Mouse (Mus musculus) midbrain, embryonic 16.5 days (tissue): ENCODE data around the gene Fhit. TPM values are rescaled to one million over a fixed set of nuclear protein-coding genes. Genes with fewer than 3 reads are reported as not detected.
A peak's percentile ranks its signal among the peaks of the same experiment; 100 is the strongest.

Experiments
- ATAC-seq: fragments of 200-750 bp; cut with Nextera tagmentation; 2 replicates; pipeline ENCODE4 v1.8.0; 2017; ENCODE audit warnings: moderate TSS enrichment
- H3K27ac ChIP-seq: fragments of 300-500 bp; sonication (generic); 2 replicates; pipeline ENCODE4 v1.5.1; 2014; ENCODE audit warnings: mild to moderate bottlenecking, low read length, mixed read lengths
- H3K27me3 ChIP-seq: fragments of 300-500 bp; sonication (generic); 2 replicates; pipeline ENCODE4 v1.6.1; 2014; ENCODE audit warnings: low read depth, low read length, mixed read lengths; ENCODE audit not compliant: control insufficient read depth, insufficient read depth
- H3K36me3 ChIP-seq: fragments of 300-500 bp; sonication (generic); 2 replicates; pipeline ENCODE4 v1.6.1; 2014; ENCODE audit warnings: mild to moderate bottlenecking, low read length, moderate library complexity, mixed read lengths; ENCODE audit not compliant: control insufficient read depth, insufficient read depth
- H3K4me1 ChIP-seq: fragments of 300-500 bp; sonication (generic); 2 replicates; pipeline ENCODE4 v1.6.1; 2014; ENCODE audit warnings: mild to moderate bottlenecking, low read length, mixed read lengths; ENCODE audit not compliant: control insufficient read depth, insufficient read depth
- H3K4me2 ChIP-seq: fragments of 300-500 bp; sonication (generic); 2 replicates; pipeline ENCODE4 v1.6.1; 2014; ENCODE audit warnings: mild to moderate bottlenecking, low read length, mixed read lengths
- H3K4me3 ChIP-seq: fragments of 300-500 bp; sonication (generic); 2 replicates; pipeline ENCODE4 v1.5.1; 2014; ENCODE audit warnings: low read depth, mild to moderate bottlenecking, low read length, moderate library complexity, mixed read lengths
- H3K9ac ChIP-seq: fragments of 300-500 bp; sonication (generic); 2 replicates; pipeline ENCODE4 v1.6.1; 2014; ENCODE audit warnings: low read depth, low read length, mixed read lengths
- H3K9me3 ChIP-seq: fragments of 300-500 bp; sonication (generic); replicated peaks from 2 replicates; pipeline ENCODE4 v1.6.1; 2014; ENCODE audit warnings: mild to moderate bottlenecking, low read length, mixed read lengths; ENCODE audit not compliant: control insufficient read depth, poor library complexity, severe bottlenecking
- WGBS: fragments of 180-500 bp; shearing (Covaris S2); extraction: QIAGEN DNeasy Blood & Tissue Kit; methylation state at CpG from one replicate; pipeline ENCODE4 v1.1.7; 2014; 5-methylcytosine and 5-hydroxymethylcytosine counted together
- polyA plus RNA-seq: library from polyadenylated mRNA; unstranded; fragments of >200 nt; fragmentation: Nextera tagmentation; extraction: Ambion mirVana; gene quantifications from 2 replicates; pipeline ENCODE4 v1.2.1, GENCODE M21; 2015

Fhit gene
- polyA plus RNA-seq, 1 experiment from 2014 or later: 8.5 TPM

DNA sequence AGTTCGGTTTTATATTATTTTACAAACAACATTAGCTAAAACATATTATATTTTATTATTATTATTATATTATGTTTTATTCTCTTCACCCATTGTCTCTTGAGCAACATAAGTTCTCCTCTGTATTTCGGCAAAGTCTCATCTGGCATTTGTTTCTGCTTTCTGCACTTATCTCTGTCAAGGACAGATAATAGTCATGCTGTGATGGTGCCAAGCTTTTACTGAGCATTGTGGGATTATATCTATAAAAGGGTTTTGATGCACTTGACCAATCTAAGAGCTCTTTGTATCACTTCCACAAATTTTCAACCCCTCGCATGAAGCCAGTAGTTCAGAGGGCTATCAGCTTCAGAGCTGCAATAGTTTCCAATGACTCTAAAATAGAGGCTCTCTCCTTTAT lies 845.1 kb downstream of the Fhit start:
- Histone ChIP-seq H3K4me1 (no peaks in the 10 kb centered on the region), H3K4me2 (no peak overlapping the region), H3K27ac (no peak overlapping the region), H3K9me3 (no peaks in the 10 kb centered on the region), H3K9ac (no peak overlapping the region), H3K36me3 (no peaks in the 10 kb centered on the region), H3K27me3 (no peaks in the 10 kb centered on the region), H3K4me3 (no peak overlapping the region)
- WGBS: 87% methylated on average over 3 of the region's 3 CpGs
- ATAC-seq: no peak

- no peaks in the 10 kb centered on the region for H3K27me3 ChIP-seq
- no peak overlapping the region for H3K4me2 ChIP-seq
- no peaks in the 10 kb centered on the region for H3K36me3 ChIP-seq
- ATAC-seq: no peak
- no peaks in the 10 kb centered on the region for H3K9me3 ChIP-seq
- no peaks in the 10 kb centered on the region for H3K4me1 ChIP-seq
- H3K27ac ChIP-seq: no peak overlapping the region
- WGBS: 84% methylated on average over 1 of the region's 1 CpGs
- H3K4me3 ChIP-seq: no peak overlapping the region
- H3K9ac ChIP-seq: no peak overlapping the region
Observed at GRCm38 (mm10) chr14:10312190-10312589, 849.6 kb downstream of the Fhit start.

DNA sequence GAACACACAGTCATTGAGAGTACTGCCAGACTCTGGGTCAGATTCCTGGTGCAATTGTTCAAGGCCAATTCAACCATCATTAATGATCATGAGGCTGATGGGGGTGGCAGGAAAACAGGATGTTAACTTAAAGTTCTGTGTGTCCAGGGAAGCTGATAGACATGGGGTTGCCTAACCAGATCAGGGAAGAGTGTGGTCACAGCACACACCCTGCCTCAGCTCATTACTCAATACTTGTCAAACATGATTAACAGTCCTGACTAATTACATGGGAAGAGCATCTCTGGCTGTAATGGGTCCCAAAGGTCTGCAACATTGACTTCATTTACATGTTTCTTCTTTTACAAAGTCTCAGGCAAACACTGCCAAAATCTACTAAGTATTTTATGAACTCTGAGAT lies 856.5 kb downstream of the Fhit start:
- no peak for ATAC-seq
- Histone ChIP-seq H3K4me3 (no peak overlapping the region), H3K4me1 (no peaks in the 10 kb centered on the region), H3K4me2 (no peak overlapping the region), H3K27ac (no peak overlapping the region), H3K9ac (no peak overlapping the region), H3K9me3 (no peaks in the 10 kb centered on the region), H3K36me3 (no peaks in the 10 kb centered on the region), H3K27me3 (no peaks in the 10 kb centered on the region)

- no peak overlapping the region for H3K9ac ChIP-seq
- no peak overlapping the region for H3K27ac ChIP-seq
- H3K36me3 ChIP-seq: no peaks in the 10 kb centered on the region
- H3K27me3 ChIP-seq: no peaks in the 10 kb centered on the region
- 67% methylated on average over 1 of the region's 1 CpGs for WGBS
- no peak for ATAC-seq
- no peaks in the 10 kb centered on the region for H3K4me1 ChIP-seq
- H3K4me3 ChIP-seq: no peak overlapping the region
- no peaks in the 10 kb centered on the region for H3K9me3 ChIP-seq
- H3K4me2 ChIP-seq: no peak overlapping the region
Observed at GRCm38 (mm10) chr14:10301497-10301896, 860.3 kb downstream of the Fhit start.

DNA sequence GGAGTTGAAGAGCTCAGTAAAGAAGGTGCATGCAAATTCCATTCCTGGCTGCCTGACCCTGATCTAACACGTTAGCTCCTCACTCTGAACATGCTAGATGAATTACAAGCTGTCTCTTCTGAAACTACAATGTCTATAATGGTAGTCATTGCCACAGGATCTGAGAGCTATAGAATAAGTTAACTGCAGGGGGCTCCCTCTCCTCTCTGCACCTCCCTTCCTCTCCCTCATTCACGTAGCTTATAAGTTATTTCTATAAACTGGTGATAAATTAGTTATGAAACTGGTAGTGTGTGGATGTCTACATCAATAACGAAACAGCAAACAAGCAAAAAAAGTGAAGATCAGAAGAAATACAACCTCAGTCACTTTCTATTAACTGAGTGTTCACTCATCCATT lies 860.9 kb downstream of the Fhit start:
- 71% methylated on average over 3 of the region's 3 CpGs for WGBS
- Histone ChIP-seq H3K27ac (no peak overlapping the region), H3K9ac (no peak overlapping the region), H3K4me3 (no peak overlapping the region), H3K4me2 (no peak overlapping the region), H3K27me3 (no peaks in the 10 kb centered on the region), H3K9me3 (no peaks in the 10 kb centered on the region), H3K36me3 (no peaks in the 10 kb centered on the region), H3K4me1 (no peaks in the 10 kb centered on the region)
- ATAC-seq: no peak

DNA sequence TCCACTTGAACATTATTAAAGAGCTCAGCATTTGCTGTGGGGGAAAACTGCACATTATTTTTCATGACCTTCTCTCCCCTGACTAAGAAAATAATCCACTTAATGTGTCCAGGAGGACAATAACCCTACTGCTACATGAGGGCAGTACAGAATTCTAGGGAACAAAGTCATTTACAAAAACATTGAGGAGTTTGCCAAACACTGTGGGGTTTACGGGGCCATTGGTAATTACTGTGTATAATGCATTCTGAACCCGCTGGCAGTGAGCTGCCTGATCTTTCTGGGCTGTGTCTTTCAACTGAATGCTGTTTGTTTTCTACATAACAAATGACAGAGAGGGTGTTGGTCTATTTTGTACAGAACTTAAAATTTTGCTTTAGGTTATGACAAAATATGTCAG lies 862.8 kb downstream of the Fhit start:
- 0 out of 2 replicates have a peak, but pooled peaks have one; percentile 68 for ATAC-seq
- no peak overlapping the region for H3K4me2 ChIP-seq
- H3K4me3 ChIP-seq: no peak overlapping the region
- H3K9ac ChIP-seq: no peak overlapping the region
- no peaks in the 10 kb centered on the region for H3K27me3 ChIP-seq
- no peak overlapping the region for H3K27ac ChIP-seq
- H3K9me3 ChIP-seq: no peaks in the 10 kb centered on the region
- no peaks in the 10 kb centered on the region for H3K4me1 ChIP-seq
- no peaks in the 10 kb centered on the region for H3K36me3 ChIP-seq
- 31% methylated on average over 2 of the region's 2 CpGs for WGBS

GRCm38 (mm10) chr14:10289043-10289442 lies 872.8 kb downstream of the Fhit start:
- Histone ChIP-seq H3K9me3 (no peaks in the 10 kb centered on the region), H3K4me2 (no peak overlapping the region), H3K27ac (no peak overlapping the region), H3K4me1 (no peaks in the 10 kb centered on the region), H3K9ac (no peak overlapping the region), H3K36me3 (no peaks in the 10 kb centered on the region), H3K4me3 (no peak overlapping the region), H3K27me3 (no peaks in the 10 kb centered on the region)
- ATAC-seq: no peak
- WGBS: 87% methylated on average over 5 of the region's 5 CpGs

GRCm38 (mm10) chr14:10286027-10286426 lies 875.8 kb downstream of the Fhit start:
- Histone ChIP-seq H3K27ac (no peak overlapping the region), H3K36me3 (no peaks in the 10 kb centered on the region), H3K9me3 (no peaks in the 10 kb centered on the region), H3K27me3 (no peaks in the 10 kb centered on the region), H3K4me1 (no peaks in the 10 kb centered on the region), H3K9ac (no peak overlapping the region), H3K4me3 (no peak overlapping the region), H3K4me2 (no peak overlapping the region)
- ATAC-seq: no peak
- 55% methylated on average over 6 of the region's 6 CpGs for WGBS

GRCm38 (mm10) chr14:10228708-10229107 lies 933.1 kb downstream of the Fhit start:
- H3K36me3 ChIP-seq: no peaks in the 10 kb centered on the region
- no peaks in the 10 kb centered on the region for H3K4me1 ChIP-seq
- H3K4me3 ChIP-seq: no peak overlapping the region
- H3K27me3 ChIP-seq: no peaks in the 10 kb centered on the region
- H3K27ac ChIP-seq: no peak overlapping the region
- no peaks in the 10 kb centered on the region for H3K9me3 ChIP-seq
- ATAC-seq: no peak
- no peak overlapping the region for H3K4me2 ChIP-seq
- WGBS: 75% methylated on average over 5 of the region's 5 CpGs
- no peak overlapping the region for H3K9ac ChIP-seq

GRCm38 (mm10) chr14:10221847-10222246 lies 940.0 kb downstream of the Fhit start:
- H3K4me3 ChIP-seq: no peak overlapping the region
- no peak overlapping the region for H3K9ac ChIP-seq
- WGBS: 89% methylated on average over 2 of the region's 2 CpGs
- no peaks in the 10 kb centered on the region for H3K9me3 ChIP-seq
- no peaks in the 10 kb centered on the region for H3K36me3 ChIP-seq
- no peak overlapping the region for H3K27ac ChIP-seq
- no peak overlapping the region for H3K4me2 ChIP-seq
- ATAC-seq: no peak
- H3K27me3 ChIP-seq: no peaks in the 10 kb centered on the region
- no peaks in the 10 kb centered on the region for H3K4me1 ChIP-seq
